Mouse (Mus musculus) frontal cortex, adult (tissue): Measurements from ENCODE around the gene Scly.

Experiments used
- ATAC-seq: cut with Nextera tagmentation; 2 replicates; pipeline ENCODE4 v1.9.2; 2017; ENCODE audit warnings: mild to moderate bottlenecking, moderate library complexity, mixed read lengths; ENCODE audit not compliant: low TSS enrichment

Scly gene

GRCm38 (mm10) chr1:91297799-91298744 is at the start of gene Scly:
Gene Scly, plus strand, starts transcription at chr1:91298338.
- ATAC-seq, result peak; percentile 98

DNA sequence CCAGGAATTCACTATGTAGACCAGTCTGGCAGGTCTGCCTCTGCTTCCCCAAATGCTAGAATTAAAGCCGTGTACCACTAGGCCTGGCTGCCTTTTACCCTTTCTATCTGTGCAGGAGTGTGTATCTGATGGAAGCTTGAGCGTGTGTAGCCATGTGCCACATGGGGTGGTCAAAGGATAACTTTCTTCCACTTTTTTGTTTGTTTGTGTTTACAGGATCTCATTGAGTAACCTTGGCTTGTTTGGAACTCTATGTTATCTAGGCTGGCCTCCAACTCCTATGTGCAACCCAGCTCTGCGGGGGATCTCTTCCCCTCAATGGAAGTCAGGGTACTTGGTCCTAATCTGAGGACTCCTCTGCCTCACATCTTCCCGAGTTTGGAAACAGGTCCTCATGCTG is 49.2 kb upstream of the Scly start:
- ATAC-seq, result no peak

- ATAC-seq, result peak; percentile 98
Observed at GRCm38 (mm10) chr1:91249564-91250414, 48.3 kb upstream of the Scly start, which contains the start of gene Ube2f. Gene Ube2f, plus strand, starts transcription at chr1:91250304.

- peak; percentile 3; the same call in 1 of the 2 replicates for ATAC-seq
Observed at GRCm38 (mm10) chr1:91250415-91251147, 47.6 kb upstream of the Scly start.

- no peak for ATAC-seq
Observed at GRCm38 (mm10) chr1:91251148-91251650, 46.9 kb upstream of the Scly start.

GRCm38 (mm10) chr1:91251927-91252326 is 46.2 kb upstream of the Scly start:
- no peak for ATAC-seq

- ATAC-seq, result no peak
Observed at GRCm38 (mm10) chr1:91257918-91258317, 40.2 kb upstream of the Scly start.

GRCm38 (mm10) chr1:91259794-91260193 is 38.3 kb upstream of the Scly start:
- ATAC-seq, result no peak

DNA sequence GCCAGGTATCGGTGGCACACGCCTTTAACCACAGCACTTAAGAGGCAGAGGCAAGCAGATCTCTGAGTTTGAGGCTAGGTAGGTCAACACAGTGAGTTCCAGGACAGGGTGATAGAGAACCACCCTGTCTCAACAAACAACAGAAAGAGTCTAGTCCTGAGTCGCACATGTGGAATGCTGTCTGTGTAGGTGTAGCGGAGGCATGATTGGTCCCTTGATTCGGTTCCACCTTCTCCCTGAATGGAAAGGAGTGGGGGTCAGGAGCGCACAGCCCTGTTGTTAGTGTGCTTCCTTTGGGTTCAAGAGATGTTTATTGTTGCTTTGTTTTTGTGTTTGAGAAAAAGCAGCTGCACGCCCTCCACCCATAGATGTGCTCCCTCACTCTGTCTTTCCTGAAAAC is 35.6 kb upstream of the Scly start:
- ATAC-seq, result no peak

DNA sequence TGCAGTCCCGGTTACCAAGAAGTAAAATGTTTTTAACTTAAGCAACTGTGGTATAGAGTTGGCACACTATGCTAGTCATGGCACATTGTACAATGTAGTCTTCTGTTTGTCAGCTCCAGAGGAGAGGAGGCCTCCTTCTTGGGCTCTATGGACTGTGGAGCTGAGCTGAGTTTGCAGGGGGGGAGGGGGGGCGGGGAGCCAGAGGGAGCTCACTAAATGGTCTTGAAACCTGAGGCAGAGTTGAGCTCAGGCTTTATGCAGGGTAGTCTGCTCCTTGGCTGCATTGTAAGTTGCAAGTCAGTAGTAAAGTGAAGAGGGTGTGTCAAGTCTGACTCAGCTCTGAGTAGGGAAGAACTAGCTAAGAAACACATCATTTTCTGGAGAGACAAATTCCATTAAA is 25.9 kb upstream of the Scly start:
- no peak; the same call in 1 of the 2 replicates for ATAC-seq

DNA sequence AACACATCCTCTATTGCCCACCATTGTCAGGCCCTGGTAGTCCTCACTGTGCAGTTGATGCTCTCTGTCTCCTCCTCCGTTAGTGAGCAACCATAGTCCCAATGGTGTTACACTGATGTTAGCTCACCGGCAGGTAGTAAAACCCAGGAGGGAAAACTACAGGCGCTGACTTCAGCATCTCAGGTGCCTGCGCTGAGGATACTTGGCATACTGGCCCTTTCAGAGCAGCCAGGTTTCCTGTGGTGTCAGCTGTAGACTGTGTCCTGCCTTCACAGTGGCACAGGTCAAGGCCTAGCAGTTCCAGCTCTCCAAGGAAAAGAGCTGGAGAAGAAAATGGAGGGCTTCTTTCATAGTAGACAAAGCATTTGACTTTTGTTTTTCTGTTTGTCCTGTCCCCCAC is 21.6 kb upstream of the Scly start:
- ATAC-seq, result no peak

DNA sequence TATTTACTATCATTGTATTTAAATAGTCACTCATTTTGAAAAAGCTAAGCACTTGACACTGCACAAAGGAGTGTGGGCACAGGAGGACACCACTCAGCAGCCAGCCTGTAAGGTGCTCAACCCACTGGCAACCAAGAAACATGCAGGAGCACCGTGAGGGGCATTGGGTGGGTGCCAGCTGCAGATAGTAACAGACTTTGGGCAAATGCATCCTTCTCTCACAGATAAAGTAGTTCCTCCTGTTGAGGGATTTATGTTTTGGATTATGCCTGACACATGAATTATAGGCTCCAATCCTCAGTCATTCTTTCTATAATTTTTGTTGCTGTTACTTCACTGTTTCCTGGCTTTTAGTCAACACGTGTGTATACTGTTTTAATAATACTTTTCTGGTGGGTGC is 20.7 kb upstream of the Scly start:
- ATAC-seq, result no peak

DNA sequence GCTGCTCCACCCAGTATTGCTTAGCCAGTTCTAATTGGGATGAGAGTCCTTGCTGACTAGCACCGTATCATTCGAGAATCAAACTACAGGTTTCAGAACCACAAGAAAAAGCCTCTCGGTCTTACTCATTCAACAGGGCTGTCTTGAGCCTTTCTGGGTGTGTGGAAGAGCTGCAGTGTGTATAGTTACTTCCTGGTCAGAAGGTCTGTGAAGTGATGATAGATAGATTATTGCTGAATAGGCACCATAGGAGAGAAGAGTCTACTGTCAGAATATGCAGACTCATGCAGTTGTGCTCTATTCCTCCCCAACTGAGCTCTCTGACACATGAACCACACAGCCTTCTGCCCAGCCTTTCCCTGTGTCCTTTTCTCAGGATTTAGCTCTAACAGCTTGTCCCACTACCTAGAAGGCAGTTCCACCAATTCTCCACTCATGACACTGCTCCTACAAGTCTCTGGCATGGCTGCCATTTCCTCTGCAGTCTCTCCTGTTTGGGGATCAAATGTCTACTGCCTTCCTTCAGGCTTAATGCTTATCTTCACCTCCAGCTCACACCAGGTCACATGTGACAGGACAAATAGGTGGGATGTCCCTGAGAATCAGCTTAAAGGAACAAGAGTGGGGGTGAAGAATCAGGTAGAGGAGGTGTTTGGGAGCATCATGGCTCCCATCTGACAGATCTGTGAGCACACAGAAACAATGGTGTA is 19.6 kb upstream of the Scly start:
- ATAC-seq, result no peak

DNA sequence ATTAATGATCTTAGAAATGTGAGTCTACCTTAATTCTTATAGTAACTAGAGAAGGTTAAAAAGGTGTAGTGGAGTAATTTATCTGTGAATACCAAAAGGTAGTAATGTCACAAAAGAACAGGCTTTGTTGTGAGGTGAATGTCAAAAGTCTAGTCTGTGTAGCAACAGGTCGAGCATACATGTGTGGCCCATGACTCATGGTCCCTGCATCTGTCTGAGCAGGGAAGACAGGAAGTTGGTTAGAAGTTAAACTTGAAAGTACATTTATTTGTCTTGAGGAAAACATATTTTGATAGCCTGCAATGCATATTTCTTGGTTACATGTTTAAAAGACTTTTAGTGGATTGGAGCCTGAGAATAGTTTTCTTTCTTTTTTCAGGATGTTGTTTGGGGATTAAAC is 19.0 kb upstream of the Scly start:
- ATAC-seq, result no peak

DNA sequence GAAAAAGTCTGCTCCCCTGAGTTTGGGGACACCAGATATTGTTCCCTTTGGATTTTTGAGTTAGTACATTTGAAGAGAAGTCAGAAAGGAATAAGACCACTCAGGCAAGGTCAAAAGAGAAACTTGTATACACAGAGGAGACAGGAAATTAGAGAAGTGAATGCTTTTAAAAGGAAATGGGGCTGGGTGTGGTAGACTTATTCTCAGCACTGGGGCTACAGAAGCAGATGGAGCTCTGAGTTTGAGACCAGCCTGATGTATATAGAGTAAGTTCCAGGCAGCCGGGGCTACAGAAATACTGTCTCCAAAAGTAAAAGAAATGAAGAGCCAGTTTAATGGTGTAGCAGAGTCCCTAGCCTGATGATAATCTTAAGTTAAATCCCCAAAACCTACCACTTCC is 15.6 kb upstream of the Scly start:
- ATAC-seq, result no peak

GRCm38 (mm10) chr1:91289375-91289774 is 8.8 kb upstream of the Scly start:
- ATAC-seq, result no peak

GRCm38 (mm10) chr1:91292101-91292825 is 5.9 kb upstream of the Scly start:
- ATAC-seq, result no peak

GRCm38 (mm10) chr1:91295544-91295943 is 2.6 kb upstream of the Scly start:
- no peak for ATAC-seq

- ATAC-seq, result no peak
Observed at GRCm38 (mm10) chr1:91299026-91299706, 1.0 kb downstream of the Scly start.
